Mouse (Mus musculus) cerebellum, adult 2 months (tissue): ENCODE measurements around the gene Ist1. TPM values are rescaled to one million over a fixed set of nuclear protein-coding genes. Genes with fewer than 3 reads are reported as not detected.

ENCODE experiments used
- DNase-seq, 2 experiments: peaks; one replicate each; pipeline ENCODE4 v3.0.0; 2021
- H3K27ac ChIP-seq: fragments of 200-500 bp; 2 replicates; pipeline ENCODE4 v1.5.1; 2012; ENCODE audit warnings: low read length, control low read depth, inconsistent platforms; ENCODE audit not compliant: insufficient read depth
- H3K27me3 ChIP-seq: fragments of 200-500 bp; 2 replicates; pipeline ENCODE4 v1.6.1; 2012; ENCODE audit warnings: inconsistent platforms, mild to moderate bottlenecking, low read length, moderate library complexity; ENCODE audit not compliant: control insufficient read depth, insufficient read depth
- H3K4me1 ChIP-seq: fragments of 200-500 bp; 2 replicates; pipeline ENCODE4 v1.6.1; 2011; ENCODE audit warnings: low read length; ENCODE audit not compliant: control insufficient read depth, insufficient read depth
- H3K4me3 ChIP-seq: fragments of 200-500 bp; replicated peaks from 2 replicates; pipeline ENCODE3; 2011; ENCODE audit warnings: mild to moderate bottlenecking, low read depth, low read length, control low read depth; ENCODE audit not compliant: insufficient read depth
- CTCF ChIP-seq: fragments of 200-500 bp; IDR thresholded peaks from 2 replicates; pipeline ENCODE4 v1.5.1; 2011; ENCODE audit warnings: low read depth, mild to moderate bottlenecking, control low read depth, low read length, moderate library complexity, borderline replicate concordance; ENCODE audit not compliant: insufficient read depth
- POLR2A ChIP-seq: fragments of 200-500 bp; IDR thresholded peaks from 2 replicates; pipeline ENCODE4 v1.6.1; 2011; ENCODE audit warnings: low read length, control low read depth, borderline replicate concordance; ENCODE audit not compliant: insufficient read depth
- WGBS: fragments of 180-500 bp; shearing (Covaris S2); methylation state at CpG from one replicate; pipeline ENCODE4 v1.1.7; 2018; 5-methylcytosine and 5-hydroxymethylcytosine counted together
- polyA plus RNA-seq: library from polyadenylated mRNA; depleted of rRNA; stranded (reverse); fragments of >200 nt; gene quantifications from 2 replicates; pipeline ENCODE4 v1.2.3, GENCODE M21; 2012

Gene Ist1
- polyA plus RNA-seq, 1 experiment: 90.7 TPM

GRCm38 (mm10) chr8:109675896-109676643 is 17.0 kb downstream of the Ist1 start:
- TF ChIP-seq CTCF (no peak), POLR2A (no peak)
- H3K4me1 ChIP-seq: no peaks in the 10 kb centered on the region
- no peak overlapping the region for H3K27ac ChIP-seq
- H3K27me3 ChIP-seq: no peaks in the 10 kb centered on the region
- no peak overlapping the region for H3K4me3 ChIP-seq
- DNase-seq: no peak
- 94% methylated on average over 9 of the region's 9 CpGs for WGBS

- Histone ChIP-seq H3K4me3 (no peak overlapping the region), H3K27me3 (no peaks in the 10 kb centered on the region), H3K27ac (no peak overlapping the region), H3K4me1 (no peaks in the 10 kb centered on the region)
- no peak for DNase-seq
- WGBS: 77% methylated on average over 2 of the region's 2 CpGs
- no peak for TF ChIP-seq POLR2A
- TF ChIP-seq CTCF: no peak
Measured at GRCm38 (mm10) chr8:109673596-109673995, 19.5 kb downstream of the Ist1 start.

GRCm38 (mm10) chr8:109672656-109673055 is 20.4 kb downstream of the Ist1 start:
- WGBS: 92% methylated on average over 5 of the region's 5 CpGs
- TF ChIP-seq CTCF (no peak), POLR2A (no peak)
- H3K27me3 ChIP-seq: no peaks in the 10 kb centered on the region
- H3K4me3 ChIP-seq: no peak overlapping the region
- H3K27ac ChIP-seq: no peak overlapping the region
- H3K4me1 ChIP-seq: no peaks in the 10 kb centered on the region
- DNase-seq: no peak

- no peak for DNase-seq
- no peak overlapping the region for H3K27ac ChIP-seq
- H3K4me1 ChIP-seq: no peaks in the 10 kb centered on the region
- H3K4me3 ChIP-seq: no peak overlapping the region
- TF ChIP-seq POLR2A (no peak), CTCF (no peak)
- WGBS: 74% methylated on average over 5 of the region's 5 CpGs
- H3K27me3 ChIP-seq: no peaks in the 10 kb centered on the region
Measured at GRCm38 (mm10) chr8:109666616-109667015, 26.4 kb downstream of the Ist1 start.

GRCm38 (mm10) chr8:109662328-109662727 is 30.7 kb downstream of the Ist1 start:
- TF ChIP-seq CTCF (no peak), POLR2A (no peak)
- H3K27ac ChIP-seq: no peak overlapping the region
- WGBS: 87% methylated on average over 3 of the region's 3 CpGs
- H3K4me1 ChIP-seq: no peaks in the 10 kb centered on the region
- no peaks in the 10 kb centered on the region for H3K27me3 ChIP-seq
- DNase-seq: no peak
- no peak overlapping the region for H3K4me3 ChIP-seq

GRCm38 (mm10) chr8:109656860-109657259 is 36.2 kb downstream of the Ist1 start:
- DNase-seq: no peak
- no peak overlapping the region for H3K4me3 ChIP-seq
- H3K4me1 ChIP-seq: no peaks in the 10 kb centered on the region
- H3K27me3 ChIP-seq: no peaks in the 10 kb centered on the region
- H3K27ac ChIP-seq: no peak overlapping the region
- WGBS: 86% methylated on average over 3 of the region's 3 CpGs
- TF ChIP-seq POLR2A (no peak), CTCF (no peak)

GRCm38 (mm10) chr8:109650801-109651200 is 42.3 kb downstream of the Ist1 start:
- no peak for TF ChIP-seq POLR2A
- no peak for TF ChIP-seq CTCF
- no peak overlapping the region for H3K27ac ChIP-seq
- WGBS: 5% methylated on average over 10 of the region's 10 CpGs
- H3K4me3 ChIP-seq: no peak overlapping the region
- DNase-seq: peak; percentile 27 to 43
- peaks cover 7% of the 10 kb centered on the region for H3K4me1 ChIP-seq
- H3K27me3 ChIP-seq: no peaks in the 10 kb centered on the region; the same call in 1 of the 2 replicates

GRCm38 (mm10) chr8:109648469-109648868 is 44.6 kb downstream of the Ist1 start:
- H3K27me3 ChIP-seq: no peaks in the 10 kb centered on the region; the same call in 1 of the 2 replicates
- no peak overlapping the region for H3K27ac ChIP-seq
- TF ChIP-seq CTCF (no peak), POLR2A (no peak)
- no peak for DNase-seq
- peaks cover 7% of the 10 kb centered on the region for H3K4me1 ChIP-seq
- 14% methylated on average over 7 of the region's 7 CpGs for WGBS
- H3K4me3 ChIP-seq: no peak overlapping the region
